Mouse (Mus musculus) cerebellum, adult 2 months (tissue): ENCODE data around the gene Fndc7.

Source experiments
- CTCF ChIP-seq: fragments of 200-500 bp; IDR thresholded peaks from 2 replicates; pipeline ENCODE4 v1.5.1; 2011; ENCODE audit warnings: low read depth, mild to moderate bottlenecking, control low read depth, low read length, moderate library complexity, borderline replicate concordance; ENCODE audit not compliant: insufficient read depth
- POLR2A ChIP-seq: fragments of 200-500 bp; IDR thresholded peaks from 2 replicates; pipeline ENCODE4 v1.6.1; 2011; ENCODE audit warnings: low read length, control low read depth, borderline replicate concordance; ENCODE audit not compliant: insufficient read depth

DNA sequence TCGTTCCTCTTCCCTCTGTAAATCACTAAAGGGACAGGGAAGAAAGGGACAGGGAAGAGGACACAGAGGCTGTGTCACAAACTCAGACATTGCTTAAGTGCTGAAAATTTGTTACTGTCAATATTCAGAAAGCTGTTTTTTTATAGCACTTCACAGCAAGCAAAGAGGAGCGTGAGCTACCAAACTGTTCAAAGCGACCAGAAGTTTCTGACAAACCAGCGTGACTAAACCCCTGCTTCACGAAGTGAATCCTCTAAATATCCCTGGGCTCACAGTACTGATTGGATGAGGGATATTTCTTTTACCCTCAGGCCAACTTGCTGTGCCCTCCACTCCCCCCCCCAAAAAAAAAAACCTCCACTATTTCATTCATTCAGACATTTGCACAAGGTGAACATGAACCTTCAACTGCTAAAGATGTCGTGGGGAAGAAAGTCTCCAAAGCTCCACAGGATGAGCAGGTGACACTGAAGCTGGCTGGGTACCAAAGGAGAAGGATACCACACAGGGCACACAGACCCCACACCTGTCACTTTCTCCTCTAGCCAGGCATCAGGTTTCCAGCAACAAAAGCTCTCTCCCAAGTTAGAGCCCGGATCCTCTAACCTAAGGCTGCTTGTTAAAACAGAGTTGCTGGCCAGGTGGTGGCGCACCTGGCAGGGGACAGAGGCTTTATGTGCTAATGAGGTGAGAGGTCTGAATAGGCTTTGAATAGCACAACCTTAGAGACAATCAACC lies 33.3 kb downstream of the Fndc7 start:
- TF ChIP-seq CTCF (peak; percentile 63; the same call in 1 of the 2 replicates), POLR2A (no peak)
